Mouse (Mus musculus): Measurements from ENCODE around the gene Mss51. TPM values are rescaled to one million over a fixed set of nuclear protein-coding genes. Genes with fewer than 3 reads are reported as not detected.

Gene Mss51
- total RNA-seq (2021): 1 to 10 TPM in 1 of 2 experiments, under 1 TPM in 1; 0.79 to 1.0 TPM
- long read RNA-seq, experiment 1: 0 reads
- long read RNA-seq, experiment 2: 0 reads

DNA sequence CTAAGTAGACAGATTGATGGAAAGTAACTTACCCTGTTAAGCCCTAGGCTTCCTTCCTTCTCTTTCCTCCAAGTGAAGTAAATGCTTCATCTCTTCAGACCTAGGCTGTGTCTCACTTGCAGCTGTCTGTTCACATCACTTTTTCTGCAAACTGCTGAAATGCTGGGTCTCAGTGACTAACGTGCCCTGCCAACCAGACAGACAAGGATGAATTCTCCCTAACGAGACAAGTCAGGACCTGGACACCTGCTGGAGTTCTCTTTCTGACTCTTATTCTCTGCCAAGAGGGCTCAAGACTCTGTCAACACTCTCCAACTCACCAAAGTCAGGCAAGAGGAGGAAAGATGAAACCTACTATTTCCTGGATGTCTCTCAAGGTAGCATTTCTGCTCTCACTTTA, at the start of gene Mss51:
Mss51 (minus strand) TSS at position 299 of the 400 bp plus-strand sequence.
- no peak for DNase-seq

DNA sequence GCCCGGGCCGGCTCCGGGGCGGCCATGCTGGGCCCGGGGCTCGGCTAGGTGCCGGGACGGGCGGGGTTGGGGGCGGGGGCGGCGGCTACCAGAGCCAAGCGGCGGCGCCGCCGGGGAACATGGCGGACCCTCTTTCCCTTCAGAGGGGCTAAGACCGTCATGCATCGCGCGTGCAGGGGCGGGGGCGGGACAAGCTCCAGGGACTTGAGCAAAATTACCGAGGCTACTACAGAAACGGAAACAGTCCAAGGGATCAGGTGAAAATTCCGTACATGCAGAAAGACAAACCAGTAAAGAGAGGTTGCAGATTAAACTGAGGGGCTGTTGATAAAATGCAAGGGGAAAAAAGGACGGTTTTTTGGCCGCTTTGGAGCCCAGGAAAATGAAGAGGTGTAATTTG, 49.7 kb upstream of the Mss51 start, which contains the start of gene Ppp3cb:
Ppp3cb (minus strand) TSS at position 159 of the 400 bp plus-strand sequence.
- DNase-seq: peak; percentile 86 to 88

DNA sequence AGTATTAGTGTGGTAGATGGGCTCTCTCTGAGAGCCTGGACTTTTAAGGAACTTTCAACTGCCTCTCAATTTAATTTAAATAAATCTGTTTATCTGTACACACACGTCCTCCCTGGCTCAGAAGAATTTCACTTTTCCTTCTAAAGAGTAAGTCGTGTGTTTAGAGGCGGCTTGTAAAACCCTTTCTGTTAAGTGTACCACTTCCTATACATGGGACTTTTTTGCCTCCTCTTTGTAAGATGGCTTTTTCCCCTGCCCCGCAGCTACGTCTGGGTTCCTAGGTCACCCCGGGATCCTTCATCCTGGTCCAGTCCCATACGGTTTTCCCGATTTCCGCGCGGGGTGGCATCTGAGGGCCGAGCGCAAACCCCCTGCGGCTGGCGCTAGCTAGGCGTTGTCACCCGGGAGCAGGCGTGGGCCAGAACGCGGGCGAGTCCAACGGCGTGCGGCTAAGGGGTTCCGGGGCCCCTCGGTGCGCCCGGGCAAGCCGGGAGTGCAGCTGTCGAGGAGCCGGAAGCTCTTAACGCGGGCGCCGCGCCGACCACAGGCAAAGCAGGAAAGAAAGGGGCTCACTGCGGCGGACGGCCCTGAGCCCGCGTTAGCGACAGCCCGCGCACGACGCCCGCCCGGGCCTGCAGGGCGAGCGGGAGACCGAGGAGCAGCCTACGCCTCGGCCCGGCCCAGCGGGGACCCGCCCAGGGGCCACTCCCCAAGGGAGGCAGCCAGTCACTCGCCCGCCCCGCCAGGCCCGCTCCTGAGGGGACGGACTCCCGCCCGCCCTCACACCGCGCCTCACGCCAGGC, 49.0 kb upstream of the Mss51 start:
- DNase-seq: peak; percentile 97

DNA sequence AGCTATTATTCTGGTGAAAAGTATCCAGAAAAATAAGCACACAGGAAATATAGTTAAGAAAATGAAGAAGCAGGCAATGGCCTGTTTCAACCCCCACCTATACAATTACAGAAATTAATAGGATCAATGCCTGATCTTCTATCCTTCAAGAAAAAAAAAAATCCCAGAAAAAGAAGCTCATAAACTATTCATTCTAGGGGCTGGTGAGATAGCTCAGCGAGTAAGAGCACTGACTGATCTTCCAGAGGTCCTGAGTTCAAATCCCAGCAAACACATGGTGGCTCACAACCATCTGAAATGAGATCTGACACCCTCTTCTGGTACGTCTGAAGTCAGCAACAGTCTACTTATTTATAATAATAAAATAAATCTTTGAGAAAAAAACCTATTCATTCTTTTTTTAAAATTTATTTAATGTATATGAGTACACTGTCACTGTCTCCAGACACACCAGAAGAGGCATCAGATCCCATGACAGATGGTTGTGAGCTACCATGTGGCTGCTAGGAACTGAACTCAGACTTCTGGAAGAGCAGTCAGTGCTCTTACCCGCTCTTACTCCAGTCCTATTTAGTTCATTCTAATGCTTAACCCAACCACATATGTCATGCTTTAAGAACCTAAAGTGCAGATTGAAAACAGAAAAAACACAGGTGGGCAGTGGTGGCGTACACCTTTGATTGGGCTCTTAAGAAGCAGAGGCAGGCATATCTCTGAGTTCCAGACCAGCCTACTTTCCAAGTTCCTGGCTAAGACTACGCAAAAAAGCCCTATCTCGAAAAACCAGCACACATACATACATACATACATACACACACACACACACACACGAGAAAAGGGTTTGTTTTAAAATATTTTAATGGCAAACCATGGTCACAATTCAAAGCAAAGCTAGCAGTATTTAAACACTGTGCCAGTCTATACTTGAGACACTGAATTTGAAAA, 48.0 kb upstream of the Mss51 start:
- no peak for DNase-seq

DNA sequence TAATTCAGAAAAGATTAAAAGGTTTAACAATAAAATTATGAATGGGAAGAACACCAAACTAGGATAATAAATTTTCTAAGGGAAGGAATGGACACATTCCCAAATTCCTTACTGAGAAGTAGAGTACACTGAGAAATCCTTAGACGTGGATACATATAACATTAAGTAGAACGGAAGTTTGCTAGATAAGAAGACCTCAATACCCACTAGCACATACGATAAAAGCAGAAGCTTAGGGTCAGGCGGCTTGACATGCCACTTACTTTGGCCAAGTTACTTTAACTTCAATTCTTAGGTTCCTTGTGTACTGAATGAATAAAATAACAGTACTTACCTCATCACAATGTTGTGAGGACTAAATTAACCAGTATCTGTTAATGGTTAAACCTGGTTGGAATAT, 32.9 kb upstream of the Mss51 start:
- no peak for DNase-seq

DNA sequence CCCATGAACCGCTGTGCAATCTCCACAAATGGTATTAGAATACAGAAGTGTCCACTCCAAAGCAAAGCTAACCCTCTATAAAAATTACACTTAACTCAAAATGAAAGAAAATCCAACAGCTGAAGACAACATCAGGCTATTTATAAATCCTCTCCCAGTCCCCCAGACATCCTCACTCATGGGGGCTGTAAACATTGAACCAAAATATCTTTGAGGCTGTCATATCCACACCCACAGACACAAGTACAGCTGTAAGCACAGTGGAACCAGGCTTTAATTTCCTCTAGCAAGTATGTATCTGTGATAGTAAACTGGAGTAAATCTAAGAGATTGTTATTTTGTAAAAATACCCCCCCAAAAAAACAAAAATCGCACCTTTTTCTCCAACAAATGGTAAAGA, 23.5 kb upstream of the Mss51 start:
- no peak for DNase-seq

DNA sequence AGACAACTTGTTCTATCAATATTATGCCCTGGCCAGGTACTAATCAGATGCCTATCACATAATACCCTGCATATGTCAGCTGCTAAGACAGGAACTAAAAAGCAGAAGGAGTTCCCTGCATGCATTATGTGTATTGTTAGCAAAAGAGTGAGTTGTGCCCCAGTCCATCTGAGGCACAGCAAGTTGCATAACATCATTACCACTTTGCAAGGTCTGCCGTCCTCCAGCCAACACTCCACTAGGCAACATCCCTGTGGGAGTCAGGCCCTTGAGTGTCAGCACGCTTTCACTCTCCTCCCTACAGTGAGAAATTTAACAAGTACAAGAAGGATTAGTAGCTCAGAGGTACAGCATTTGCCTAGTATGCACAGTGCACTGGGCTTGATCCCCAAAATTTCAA, 11.7 kb upstream of the Mss51 start:
- peak; percentile 1 to 12 for DNase-seq

DNA sequence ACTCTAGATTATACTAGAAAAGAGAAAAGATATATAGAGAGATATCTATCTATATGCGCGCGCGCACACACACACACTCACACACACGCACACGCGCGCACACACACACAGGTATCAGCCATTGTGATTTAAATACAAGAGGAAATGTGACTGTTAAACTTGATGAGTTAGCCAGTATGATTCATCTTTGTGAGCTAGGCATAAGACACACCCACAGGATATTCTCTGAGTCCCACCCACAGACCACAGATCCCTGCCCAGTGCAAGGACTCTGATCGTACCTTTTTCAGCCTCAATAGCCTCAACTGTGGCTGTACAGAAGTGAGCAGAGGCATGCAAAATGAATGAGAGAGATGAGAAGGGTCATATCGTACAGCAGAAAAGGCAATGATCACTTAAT, 6.3 kb upstream of the Mss51 start:
- DNase-seq: peak in 1 of 2 experiments; percentile 5

DNA sequence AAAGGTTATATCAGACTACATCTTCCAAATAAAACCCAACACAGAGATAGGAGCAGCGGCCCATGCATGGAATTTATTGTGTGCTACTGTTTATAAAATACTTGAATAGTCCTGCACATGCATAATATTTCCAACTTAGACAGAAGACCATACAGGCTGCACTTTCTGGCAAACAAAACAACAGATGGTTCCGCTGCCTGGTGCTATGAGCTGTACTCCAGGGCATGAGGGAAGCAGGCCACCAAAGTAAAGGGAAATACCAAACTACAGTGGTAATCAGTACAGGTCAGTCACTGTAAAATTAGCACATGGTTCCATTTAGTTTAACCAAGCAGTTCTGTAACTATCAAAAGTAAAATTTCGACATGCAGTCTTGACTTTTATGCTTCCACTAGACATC, 3.3 kb upstream of the Mss51 start:
- no peak for DNase-seq

DNA sequence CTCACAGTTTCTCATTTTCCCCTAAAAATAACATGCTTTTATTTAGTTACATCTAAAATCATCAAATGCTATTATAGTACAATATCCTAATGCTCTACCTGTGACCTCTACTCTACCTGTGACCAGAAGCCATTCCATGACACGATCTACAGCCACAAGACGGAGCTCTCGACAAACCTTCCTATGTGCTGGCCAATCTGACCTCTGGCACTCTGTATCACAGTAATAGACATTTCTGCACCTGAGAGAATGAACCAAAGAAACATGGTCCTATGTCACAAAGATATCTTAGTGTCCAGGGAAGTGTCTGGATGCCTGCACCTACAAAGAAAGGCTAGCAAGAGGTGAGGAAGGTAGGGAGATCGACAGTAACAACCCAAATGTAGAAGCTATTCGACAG, 10.7 kb downstream of the Mss51 start:
- DNase-seq: no peak

DNA sequence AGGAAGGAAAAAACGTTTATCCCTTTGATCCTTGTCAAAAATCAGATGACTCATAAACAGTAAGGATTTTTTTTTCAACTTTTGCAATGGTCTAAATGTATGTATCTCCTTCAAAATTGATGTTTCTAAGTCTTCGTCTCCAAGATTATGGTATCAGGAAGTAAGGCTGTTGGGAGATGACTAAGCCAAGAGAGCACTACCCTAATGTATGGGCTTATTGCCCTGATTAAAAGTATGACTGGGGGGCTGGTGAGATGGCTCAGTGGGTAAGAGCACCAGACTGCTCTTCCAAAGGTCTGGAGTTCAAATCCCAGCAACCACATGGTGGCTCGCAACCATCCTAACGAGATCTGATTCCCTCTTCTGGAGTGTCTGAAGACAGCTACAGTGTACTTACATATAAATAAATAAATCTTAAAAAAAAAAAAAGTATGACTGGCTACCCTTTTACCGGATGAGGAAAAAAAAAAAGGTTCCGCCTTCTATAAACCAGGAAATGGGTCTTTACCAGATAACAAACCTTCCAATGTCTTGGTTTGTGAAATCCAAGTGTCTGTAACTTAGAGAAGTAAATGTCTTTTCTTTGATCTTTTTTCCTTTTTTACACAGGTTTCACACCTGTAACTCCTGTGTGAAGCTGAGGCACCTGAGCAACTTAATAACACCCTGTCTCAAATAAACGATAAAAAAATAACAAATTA, 14.5 kb downstream of the Mss51 start:
- no peak for DNase-seq

DNA sequence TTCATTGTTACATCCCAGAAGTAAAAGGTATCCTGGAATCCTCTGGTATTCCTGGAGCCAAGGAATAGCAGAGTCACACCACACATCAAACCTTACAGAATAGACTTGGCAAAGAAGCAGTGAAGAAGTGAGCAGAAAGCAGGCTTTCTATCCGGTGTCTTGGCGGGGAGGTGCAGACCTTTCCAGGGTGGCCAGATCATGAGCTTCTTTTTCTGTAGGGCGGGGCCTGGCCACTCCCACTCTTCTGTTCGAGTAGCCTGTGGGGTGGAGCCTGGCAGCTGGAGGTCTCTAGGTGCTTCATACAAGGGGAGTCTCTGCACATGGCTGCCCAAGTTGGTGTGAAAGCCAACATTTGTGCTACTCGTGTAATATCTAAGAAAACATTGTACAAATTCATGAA, 15.5 kb downstream of the Mss51 start:
- peak; percentile 28 to 31 for DNase-seq

DNA sequence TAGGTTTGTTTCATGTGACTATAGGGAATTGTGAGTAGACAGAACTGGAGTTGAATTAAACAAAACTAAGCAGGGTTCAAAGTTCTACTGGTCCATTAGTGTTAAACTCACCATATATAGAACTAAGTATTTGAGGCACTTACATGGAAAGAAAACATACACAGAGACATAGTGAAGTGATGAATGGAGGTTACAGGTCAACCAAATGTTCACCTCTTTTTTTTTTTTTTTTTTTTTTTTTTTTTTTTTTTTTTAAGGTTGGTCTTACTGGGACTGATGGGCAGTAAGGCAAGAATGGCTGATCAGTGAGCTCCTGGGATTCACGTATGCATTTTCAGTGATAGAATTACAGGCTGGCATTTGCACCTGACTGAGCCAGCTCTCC, 16.5 kb downstream of the Mss51 start:
- no peak for DNase-seq

DNA sequence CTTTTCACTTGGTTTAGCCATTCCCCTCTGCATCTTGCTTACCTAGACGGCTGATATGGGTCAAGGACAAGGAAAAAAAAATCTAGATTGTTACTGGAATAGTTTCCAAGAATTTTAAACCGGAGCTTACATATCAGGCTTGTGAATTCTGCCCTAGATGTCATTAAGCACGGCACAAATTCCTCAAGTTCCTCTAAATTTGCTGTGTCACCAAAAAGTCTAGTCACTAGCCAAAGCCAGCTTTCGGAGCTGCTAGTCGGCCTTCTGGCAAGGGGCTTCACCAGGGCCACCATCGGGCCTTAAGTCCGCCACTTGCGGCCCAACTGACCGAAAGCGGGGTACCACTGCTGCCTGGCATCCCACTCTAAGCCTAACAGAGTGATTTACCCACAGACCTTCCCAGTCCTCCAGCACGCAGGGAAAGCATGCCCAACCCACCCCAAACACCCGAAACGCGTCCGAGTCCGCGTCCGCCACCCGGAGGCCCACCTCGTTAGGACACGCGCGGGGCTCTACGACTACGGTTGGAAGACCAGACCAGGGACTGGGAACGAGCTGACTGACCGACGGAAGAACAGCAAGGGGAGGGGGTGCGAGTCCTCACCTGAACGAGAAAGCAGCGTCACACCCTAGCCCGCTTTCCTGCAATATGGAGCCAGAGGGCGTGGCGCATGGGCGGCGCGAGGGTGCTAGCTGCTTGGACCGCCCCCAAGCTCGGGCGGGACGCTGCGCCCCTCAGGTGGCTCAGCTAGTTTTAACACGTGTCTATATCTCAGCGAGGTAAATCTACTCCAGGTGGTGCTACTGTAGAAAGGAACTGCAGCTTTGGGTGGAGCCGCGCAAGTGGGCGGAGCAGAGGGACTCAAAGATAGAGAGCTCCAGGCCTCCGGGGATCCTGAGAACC, 17.2 kb downstream of the Mss51 start, which contains the start of gene Anxa7:
Anxa7 (minus strand) TSS at position 843 of the 904 bp plus-strand sequence.
- DNase-seq: peak; percentile 86 to 87

DNA sequence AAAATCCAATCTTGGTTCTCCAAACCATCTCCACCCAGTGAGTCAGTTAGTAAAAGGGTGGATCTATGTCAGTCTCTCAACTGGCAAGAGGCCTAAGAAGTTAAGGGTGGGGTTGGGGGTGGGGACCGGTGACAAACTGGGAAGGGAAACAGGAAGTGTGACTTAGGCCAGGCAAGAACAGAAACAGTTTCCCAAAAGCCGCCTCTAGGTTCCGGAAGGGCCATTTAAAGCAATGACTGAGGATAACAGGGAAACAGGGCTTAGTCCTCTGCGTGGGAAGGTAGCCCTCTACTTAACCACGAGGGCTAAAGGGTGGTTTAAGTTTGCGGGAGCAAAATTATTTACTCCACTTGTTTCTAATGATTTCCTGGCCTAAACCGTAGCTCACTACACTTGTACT, 17.9 kb downstream of the Mss51 start:
- DNase-seq: peak; percentile 54 to 67

DNA sequence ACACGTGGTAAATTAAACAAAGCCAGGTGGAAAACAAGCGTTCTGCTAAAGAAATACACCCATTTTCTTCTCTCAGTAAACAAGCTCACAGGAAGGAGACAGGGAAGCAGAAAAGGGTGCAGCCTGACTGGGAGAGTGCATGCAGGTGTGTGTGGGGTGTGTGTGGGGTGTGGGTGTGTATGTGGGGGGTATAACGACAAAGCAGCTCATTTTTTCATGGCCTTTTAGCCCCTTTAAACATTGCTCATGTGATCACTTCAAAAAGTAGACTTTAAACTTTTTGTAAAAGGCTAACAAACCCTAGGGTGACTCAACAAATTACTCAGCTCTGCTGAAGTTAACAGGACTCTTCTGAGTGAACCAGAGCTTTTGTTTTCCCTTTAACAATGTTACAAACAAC, 18.3 kb downstream of the Mss51 start:
- DNase-seq: no peak

DNA sequence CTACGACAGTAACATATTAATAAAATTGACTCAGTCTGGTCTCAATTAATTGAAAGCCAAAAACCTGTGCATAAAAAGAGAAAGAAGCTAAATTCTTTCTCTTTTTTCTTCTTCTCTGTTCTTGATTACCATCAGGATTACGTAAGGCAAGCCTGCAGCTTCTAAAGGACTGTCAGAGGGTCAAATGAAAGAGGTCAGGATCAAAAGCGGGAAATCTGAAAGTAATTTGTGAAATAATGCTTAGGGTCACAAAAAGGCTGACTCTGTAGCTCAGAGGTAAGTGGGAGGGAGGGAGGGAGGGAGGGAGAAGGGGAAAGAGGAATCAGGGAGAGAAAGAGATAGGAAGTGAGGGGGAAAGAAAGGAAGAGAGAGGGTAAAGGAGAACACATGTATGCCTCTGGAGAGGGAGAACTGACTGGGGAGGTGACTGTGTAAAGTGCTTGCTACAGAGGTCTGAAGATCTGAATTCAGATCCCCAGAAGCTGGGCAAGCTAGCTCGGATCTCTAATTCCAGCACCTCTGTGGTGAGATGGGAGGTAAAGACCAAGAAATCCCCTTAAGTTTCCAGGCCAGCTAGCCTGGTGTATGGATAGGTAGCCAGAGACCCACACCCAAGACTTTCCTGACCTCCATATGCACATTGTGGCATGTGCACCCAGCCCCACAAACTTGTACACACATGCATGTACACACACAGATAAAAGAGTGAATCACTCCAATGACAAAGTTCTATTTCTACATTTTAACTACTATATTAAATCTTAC, 19.3 kb downstream of the Mss51 start:
- DNase-seq: no peak

DNA sequence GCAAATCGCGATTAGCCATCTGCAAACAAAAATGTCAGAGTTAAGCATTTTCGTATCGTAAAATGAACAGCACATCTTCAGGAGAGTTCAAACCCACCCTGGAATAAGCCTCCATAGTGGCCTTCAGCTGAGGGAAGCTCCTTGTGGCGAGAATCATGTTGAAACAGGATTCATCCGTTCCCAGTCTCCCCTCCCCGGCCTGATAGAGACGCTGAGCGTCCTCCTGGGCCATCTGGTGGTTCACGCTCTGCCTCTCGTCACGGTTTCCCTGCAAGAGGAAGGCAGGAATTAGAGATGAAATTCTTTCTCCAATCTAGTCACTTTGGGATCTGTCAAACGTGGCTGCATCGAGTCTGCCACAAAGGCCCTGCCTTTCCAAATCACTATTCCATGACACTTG, 36.5 kb downstream of the Mss51 start:
- no peak for DNase-seq

DNA sequence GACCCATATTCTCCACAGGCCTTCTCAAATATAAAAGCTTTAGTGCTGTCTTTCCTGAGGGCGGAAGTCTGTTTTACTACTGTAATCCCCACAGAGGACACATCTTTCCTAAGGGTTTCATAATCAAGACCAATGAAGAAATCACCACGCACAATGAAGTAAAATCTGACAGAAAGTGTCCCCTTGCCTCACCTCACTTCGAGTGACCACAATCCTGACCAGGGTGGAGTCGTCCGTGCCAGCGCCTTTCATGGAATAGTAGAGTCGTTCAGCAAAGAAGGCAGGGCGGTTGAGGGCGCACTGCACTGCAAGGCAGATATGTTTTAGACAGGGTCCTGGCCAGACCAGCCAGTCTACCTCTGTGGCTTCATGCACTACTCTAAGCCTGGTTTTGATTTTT, 38.3 kb downstream of the Mss51 start:
- no peak for DNase-seq

DNA sequence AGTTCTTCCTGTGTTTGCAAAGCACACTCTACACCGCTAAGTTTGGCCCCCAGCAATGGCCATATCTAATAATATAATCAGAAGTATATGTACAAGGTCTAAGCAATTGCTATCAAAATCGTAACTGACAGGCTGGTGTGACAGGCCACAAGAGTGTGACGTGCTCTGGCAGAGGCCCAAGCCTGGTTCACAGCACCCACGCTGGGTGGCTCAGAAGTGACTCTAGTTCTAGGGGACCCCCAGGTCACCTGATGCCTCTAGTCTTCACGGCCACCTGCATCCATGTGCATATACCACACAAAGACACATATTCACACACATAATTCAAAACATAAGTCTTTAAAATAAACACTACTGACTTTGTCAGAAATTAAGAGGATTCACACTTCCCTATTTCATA, 43.8 kb downstream of the Mss51 start:
- no peak for DNase-seq

Data from adrenal gland, postnatal 36 days (tissue).